Mouse (Mus musculus): ENCODE measurements around the gene Ptgis.

- TF ChIP-seq POLR2A (IDR thresholded peaks at IDR 0.05; ENCODE audit: control insufficient read depth, low read depth, low read length) (no peak), CTCF (IDR thresholded peaks at IDR 0.05; ENCODE audit: control insufficient read depth, insufficient read depth, insufficient replicate concordance, low read depth, low read length) (no peak)
These were observed 77.8 kb downstream of the Ptgis start for GRCm38 (mm10) chr2:167162516-167163021.

All from testis, adult 2 months (tissue).